Mouse (Mus musculus): ENCODE measurements around the gene Kprp. TPM values are rescaled to one million over a fixed set of nuclear protein-coding genes. Genes with fewer than 3 reads are reported as not detected.

Gene Kprp
- not detected in 2 replicates for polyA plus RNA-seq (2012; rRNA removed)

DNA sequence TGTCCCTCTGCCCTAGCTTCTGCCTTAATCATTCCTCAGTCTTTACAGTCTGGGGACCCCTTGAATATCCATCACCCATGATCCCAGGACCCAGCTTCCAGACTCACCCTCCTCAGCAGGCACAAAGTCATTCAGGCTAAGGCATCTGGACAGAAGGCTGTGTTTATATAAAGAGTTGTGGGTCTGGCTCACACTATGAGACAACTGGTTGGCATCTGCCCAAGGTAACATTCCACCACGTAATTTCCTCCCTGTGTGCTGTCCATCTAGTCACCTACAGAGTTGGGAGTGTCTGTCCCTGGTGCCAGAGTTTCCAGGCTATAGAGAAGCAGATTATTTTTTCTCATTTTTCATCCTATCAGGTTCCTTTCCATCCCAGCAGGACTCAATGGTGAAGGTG lies at the start of gene Kprp:
Gene Kprp, minus strand, starts transcription at position 140 of the 400 bp plus-strand sequence.

DNA sequence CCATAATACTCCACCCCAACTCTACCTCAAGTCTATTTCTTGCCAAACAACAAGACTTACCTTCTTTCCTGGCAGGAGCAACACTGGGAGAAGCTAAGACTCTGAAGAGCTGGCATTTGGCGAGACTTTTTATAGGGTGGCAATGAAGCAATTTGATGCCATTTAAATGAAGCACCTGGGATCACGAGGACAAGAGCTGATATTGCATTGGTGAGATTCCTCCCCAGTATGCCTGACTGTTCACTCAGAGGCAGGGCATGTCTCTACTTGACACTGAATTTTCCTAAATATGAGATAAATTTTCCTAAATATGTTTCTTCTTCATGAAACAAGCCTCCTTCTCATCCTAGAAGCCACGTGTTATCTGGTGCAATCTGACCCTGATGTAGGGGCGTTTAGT lies 43.1 kb upstream of the Kprp start, which contains the start of gene 2310050C09Rik:
Gene 2310050C09Rik, minus strand, starts transcription at position 101 of the 400 bp plus-strand sequence.

GRCm38 (mm10) chr3:92851186-92851585 lies 24.1 kb upstream of the Kprp start, which contains the start of gene Lce1l:
Gene Lce1l (minus strand): TSS chr3:92851286.

DNA sequence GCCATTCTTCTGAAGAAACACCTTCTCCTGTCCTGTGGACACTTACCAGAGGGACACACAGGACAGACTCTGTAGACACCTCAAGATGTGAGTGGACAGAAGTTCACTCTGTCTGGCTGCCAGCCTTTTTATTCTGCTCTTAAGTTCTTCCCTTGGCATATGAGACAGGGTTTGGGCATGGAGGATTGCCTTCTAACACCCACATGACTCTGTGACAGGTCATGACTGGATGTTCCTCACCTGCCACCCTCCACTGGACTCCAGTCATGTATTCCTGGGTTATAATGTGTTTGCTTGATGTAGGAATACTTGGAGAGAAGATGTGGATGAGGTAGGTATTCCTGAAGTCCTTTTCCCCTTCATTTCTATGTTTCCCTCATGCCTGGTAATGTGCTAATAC lies 19.3 kb downstream of the Kprp start, which contains the start of gene Lce1k:
Gene Lce1k, minus strand, starts transcription at position 101 of the 400 bp plus-strand sequence.

GRCm38 (mm10) chr3:92790414-92790813 lies 36.6 kb downstream of the Kprp start, which contains the start of gene Lce1j:
Gene Lce1j (minus strand): TSS chr3:92790514.

DNA sequence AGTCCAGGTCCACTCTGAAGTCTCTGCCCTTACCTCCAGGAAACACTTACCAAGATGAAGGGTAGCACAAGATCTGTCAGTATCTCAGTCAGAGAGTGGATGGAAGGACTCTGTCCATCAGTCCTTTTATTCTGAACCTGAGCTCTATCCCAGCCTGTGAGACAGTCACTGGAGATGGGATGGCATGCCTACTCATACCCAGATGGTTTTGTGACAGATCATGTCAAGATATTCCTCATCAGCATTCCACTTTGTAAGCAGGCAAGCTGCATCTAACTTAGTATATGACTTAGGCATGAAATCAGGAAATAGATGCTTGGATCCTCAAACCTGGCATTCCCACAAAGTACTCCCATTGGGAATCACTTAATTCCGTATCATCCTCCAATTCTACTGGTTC lies 48.2 kb downstream of the Kprp start, which contains the start of gene Lce1i:
Gene Lce1i, minus strand, starts transcription at position 101 of the 400 bp plus-strand sequence.

Other genes starting within 250 kb of the Kprp start
- not detected in 2 replicates for gene Smcp, start 238.2 kb downstream of the Kprp start, polyA plus RNA-seq (2012; rRNA removed)
- gene 2210017I01Rik, start 219.8 kb downstream of the Kprp start, polyA plus RNA-seq (2012; rRNA removed), result not detected in 2 replicates
- gene Lce6a, start 205.6 kb downstream of the Kprp start, polyA plus RNA-seq (2012; rRNA removed), result not detected in 2 replicates
- gene Lce1a1, start 178.9 kb downstream of the Kprp start, polyA plus RNA-seq (2012; rRNA removed), result not detected in 2 replicates
- not detected in 2 replicates for gene Lce1b, start 170.3 kb downstream of the Kprp start, polyA plus RNA-seq (2012; rRNA removed)
- gene Lce1a2, start 156.9 kb downstream of the Kprp start, polyA plus RNA-seq (2012; rRNA removed), result not detected in 2 replicates
- not detected in 2 replicates for gene Lce1c, start 148.0 kb downstream of the Kprp start, polyA plus RNA-seq (2012; rRNA removed)
- not detected in 2 replicates for gene Lce1d, start 140.0 kb downstream of the Kprp start, polyA plus RNA-seq (2012; rRNA removed)
- gene Lce1e, start 118.2 kb downstream of the Kprp start, polyA plus RNA-seq (2012; rRNA removed), result not detected in 2 replicates
- not detected in 2 replicates for gene Lce1f, start 106.9 kb downstream of the Kprp start, polyA plus RNA-seq (2012; rRNA removed)
- gene Gm38119, start 88.2 kb downstream of the Kprp start, polyA plus RNA-seq (2012; rRNA removed), result not detected in 2 replicates
- gene Lce1g, start 74.9 kb downstream of the Kprp start, polyA plus RNA-seq (2012; rRNA removed), result not detected in 2 replicates
- gene Lce1h, start 62.2 kb downstream of the Kprp start, polyA plus RNA-seq (2012; rRNA removed), result not detected in 2 replicates
- not detected in 2 replicates for gene Lce1i, start 48.3 kb downstream of the Kprp start, polyA plus RNA-seq (2012; rRNA removed)
- gene Lce1j, start 36.7 kb downstream of the Kprp start, polyA plus RNA-seq (2012; rRNA removed), result not detected in 2 replicates
- gene Lce1k, start 19.4 kb downstream of the Kprp start, polyA plus RNA-seq (2012; rRNA removed), result not detected in 2 replicates
- gene Lce1l, start 24.0 kb upstream of the Kprp start, polyA plus RNA-seq (2012; rRNA removed), result not detected in 2 replicates
- not detected in 2 replicates for gene 2310050C09Rik, start 43.0 kb upstream of the Kprp start, polyA plus RNA-seq (2012; rRNA removed)
- gene Lce3a, start 99.0 kb upstream of the Kprp start, polyA plus RNA-seq (2012; rRNA removed), result not detected in 2 replicates
- gene Lce3b, start 105.7 kb upstream of the Kprp start, polyA plus RNA-seq (2012; rRNA removed), result not detected in 2 replicates
- gene Lce3c, start 117.2 kb upstream of the Kprp start, polyA plus RNA-seq (2012; rRNA removed), result not detected in 2 replicates
- gene Lce3d, start 130.1 kb upstream of the Kprp start, polyA plus RNA-seq (2012; rRNA removed), result not detected in 2 replicates
- not detected in 2 replicates for gene Lce3e, start 139.8 kb upstream of the Kprp start, polyA plus RNA-seq (2012; rRNA removed)
- gene Lce3f, start 165.0 kb upstream of the Kprp start, polyA plus RNA-seq (2012; rRNA removed), result not detected in 2 replicates
- 0.14 and 0.15 TPM in 2 replicates for gene Crct1, start 188.4 kb upstream of the Kprp start, polyA plus RNA-seq (2012; rRNA removed)
- not detected in 2 replicates for gene Lce1m, start 191.8 kb upstream of the Kprp start, polyA plus RNA-seq (2012; rRNA removed)
- not detected in 2 replicates for gene Gm4858, start 241.6 kb upstream of the Kprp start, polyA plus RNA-seq (2012; rRNA removed)